Mouse (Mus musculus): ENCODE results near the gene 1110002E22Rik.
A peak's percentile ranks its signal among the peaks of the same experiment; 100 is the strongest.

1110002E22Rik gene

DNA sequence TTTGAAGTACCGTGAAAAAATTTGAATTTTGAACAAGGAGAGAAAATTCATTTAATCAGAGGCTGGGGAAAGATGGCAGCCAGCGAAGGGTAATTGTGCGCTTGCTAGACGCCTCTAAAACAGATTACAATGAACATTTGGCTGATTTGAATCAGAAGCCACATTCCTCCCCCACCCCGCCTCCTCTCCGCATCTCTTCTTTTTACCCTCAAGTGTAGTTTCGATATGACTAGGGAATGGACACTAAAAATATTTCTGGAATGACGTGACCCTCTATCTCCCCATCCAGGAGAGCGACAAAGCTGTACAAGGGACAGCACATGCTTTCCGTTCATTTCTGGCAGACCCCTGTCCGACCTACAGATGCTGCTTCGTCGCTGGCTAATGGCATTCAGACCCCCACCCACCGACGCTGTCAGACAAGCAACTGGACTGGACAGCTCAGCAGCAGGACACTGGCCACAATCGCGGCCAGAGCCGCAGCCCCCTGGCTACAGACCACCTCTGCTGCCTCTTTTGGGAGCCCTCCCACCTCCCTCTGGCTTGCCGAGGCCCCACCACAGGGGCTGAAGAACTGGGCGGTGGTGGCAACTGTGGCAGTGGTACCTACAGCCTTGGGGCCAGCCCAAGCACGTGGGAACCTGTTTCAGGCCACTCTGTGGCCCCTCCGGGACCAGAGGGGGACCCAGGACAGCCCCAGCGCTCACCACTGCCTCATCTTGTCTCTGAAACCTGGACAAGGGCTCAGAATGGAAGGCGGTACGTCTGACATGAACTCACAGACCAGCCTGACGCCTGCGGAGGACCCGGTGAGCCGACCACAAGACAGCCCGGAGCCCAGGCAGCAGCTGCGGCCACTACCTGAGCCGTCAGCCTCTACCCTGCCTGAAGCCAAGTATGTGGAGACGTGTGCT, at the start of gene 1110002E22Rik:
TSS of gene 1110002E22Rik (plus strand) at position 321 of the 914 bp plus-strand sequence.
- no peak for DNase-seq

DNA sequence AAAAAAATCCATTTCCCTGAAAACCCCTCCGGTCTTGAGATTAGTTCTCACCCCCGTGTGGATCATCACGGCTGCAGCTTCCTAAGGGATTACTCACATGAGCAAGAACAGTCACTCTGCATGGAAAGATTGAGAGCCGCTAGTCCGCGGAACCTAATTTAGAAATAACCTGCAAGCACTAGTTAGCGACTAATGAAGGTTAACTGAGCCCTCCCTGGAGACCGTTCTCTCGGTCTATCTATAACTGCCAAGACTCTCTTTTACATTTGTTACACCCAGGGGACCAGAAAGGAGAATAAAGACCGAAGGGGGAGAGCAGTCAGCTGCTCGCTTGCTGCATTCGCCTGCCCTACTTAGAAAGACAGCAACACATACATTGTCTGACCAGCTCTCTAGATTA, 48.0 kb upstream of the 1110002E22Rik start:
- DNase-seq = no peak

DNA sequence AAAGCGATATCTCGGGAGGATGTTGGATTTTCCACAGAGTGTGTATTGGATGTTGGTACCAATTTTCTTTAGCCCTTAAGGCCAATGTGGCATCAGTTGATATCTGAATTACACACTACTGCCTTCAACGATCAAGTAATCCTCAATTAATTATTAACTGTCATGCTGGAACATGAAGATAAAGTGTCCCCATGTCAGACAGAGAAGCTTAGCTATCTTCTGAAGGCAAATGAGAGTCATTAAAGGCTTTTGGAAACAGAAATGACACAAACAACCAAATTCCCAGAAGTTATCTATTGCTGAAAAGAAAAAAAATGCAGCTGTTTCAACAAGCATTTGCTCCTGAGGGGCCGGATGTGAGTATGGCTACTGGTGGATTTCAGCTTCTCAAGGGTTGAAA, 42.8 kb upstream of the 1110002E22Rik start:
- no peak for DNase-seq

DNA sequence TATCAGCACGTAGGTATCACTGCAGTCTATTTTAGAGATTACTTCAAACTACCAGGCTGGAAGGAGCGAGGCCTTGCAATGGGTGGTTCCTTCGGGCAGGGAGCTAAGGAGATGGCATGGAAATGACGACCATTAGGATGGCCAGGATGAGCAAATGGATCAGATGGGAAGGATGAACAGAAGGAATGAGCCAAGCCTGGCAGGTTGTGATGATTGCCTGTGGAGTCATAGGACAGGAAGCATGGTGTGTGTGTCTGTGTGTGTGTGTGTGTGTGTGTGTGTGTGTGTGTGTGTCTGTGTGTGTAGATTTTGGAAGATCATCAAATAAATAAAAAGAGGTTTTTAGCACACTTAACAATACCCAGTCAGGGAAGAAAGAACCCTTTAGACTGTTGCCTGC, 42.2 kb upstream of the 1110002E22Rik start:
- DNase-seq = no peak

DNA sequence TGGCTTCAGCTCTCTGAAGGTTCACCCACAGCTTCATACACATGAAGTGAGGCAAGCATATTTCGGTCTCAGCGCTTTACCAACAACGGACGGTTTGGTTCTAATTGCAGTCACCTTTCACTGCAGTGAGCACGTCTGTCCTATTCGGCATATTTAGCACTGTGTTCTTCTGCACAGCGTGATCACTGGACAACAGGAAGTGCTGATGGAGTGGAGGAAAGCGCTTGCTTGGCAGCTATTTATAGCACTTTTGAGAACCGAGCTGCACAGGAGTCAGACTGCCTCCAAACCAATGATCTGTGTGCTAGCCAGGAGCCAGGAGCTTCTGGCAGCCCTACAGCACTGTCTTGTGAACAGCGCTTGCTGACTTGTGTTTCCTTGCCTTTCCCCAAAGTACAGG, 38.6 kb upstream of the 1110002E22Rik start:
- DNase-seq = peak; percentile 3

DNA sequence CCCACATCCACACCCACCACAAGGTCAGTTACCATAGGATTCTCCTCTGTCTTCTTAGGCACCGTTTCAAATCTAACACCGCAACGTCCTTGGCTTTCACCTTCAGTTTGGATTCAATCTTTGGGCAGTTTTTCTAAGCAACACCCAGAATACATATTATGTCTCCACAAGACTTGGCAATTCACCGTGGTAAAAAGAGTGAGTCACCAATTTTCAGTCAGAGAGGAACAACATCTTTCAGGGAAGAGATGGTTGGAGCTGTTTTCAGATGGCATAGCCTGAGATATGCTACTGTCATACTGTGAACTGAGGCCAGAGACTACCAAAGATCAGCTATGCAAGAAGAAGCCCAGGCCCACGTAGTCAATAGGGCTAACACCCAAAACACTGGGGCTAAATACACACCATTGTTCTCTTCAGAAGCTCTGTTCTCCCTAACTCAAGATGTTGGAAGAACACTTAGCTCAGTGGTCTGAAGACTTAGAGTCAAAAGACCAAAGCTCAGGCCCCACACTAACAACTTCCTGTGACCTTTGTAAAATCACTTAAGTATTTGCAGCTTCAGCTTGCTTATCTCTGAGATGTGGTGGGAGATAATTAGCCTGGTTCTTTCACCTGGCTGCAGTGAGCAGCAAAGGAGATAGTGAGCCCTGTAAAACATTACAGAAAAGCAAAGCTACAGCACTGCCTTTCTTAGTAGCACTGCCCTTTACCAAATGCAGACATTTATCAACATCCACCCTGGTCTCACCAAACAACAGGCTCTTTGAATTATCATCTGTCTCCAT, 37.1 kb upstream of the 1110002E22Rik start:
- DNase-seq = no peak

DNA sequence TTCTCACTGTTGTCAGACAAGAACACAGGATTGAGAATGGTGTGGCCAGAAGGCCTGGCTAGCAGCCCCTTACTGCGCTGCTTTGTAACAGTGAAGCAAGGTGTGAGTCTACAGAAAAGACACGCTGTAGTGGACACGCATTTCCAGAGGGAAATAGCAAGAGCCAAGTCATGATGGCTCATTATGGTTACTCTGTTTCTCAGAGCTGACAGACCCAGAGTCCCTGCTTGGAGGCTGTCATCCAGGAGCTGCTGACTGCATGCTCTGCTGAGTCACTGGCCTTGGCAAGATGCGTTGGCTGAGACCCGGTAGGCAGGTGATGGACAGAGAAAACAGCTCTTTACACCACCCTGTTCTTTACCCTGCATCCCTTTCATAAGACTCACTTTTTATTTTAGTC, 35.5 kb upstream of the 1110002E22Rik start:
- no peak for DNase-seq

DNA sequence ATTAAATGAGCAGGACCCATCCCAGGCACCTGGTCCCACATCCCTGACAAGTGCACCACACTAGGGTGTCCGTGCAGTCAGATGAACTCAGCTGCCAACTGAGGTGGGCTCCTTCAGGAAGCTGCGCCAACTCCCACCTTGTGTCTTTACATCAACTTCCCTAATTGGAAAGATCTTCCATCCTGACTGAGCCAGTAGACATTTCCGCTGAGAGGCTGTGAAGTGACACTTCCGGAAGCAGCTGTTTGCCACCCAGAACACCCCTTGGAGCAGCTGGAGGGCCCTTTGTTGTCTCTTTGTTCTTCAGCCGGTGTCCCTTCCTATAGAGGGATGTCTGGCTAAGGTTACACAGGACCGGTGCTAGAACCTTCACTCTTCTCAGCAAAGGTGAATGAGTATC, 34.3 kb upstream of the 1110002E22Rik start:
- DNase-seq = no peak

DNA sequence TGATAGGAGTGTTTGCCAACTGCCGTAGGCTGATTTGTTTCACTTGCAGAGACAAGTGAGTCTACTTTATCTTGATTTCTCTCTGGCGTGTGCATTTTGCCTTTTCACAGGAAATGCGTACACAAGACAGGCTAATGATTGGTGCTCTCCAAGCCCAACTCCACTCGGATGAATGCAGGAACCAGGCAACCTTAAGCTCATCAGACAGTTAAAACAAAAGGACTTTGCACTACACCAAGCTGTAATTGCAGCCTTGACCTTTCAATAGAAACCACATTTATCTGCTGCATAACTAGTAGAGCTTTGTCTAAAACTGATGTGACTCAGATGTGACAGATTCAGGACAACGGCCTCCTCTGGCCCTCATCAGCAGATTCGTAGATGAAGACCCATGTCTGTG, 30.9 kb upstream of the 1110002E22Rik start:
- no peak for DNase-seq

DNA sequence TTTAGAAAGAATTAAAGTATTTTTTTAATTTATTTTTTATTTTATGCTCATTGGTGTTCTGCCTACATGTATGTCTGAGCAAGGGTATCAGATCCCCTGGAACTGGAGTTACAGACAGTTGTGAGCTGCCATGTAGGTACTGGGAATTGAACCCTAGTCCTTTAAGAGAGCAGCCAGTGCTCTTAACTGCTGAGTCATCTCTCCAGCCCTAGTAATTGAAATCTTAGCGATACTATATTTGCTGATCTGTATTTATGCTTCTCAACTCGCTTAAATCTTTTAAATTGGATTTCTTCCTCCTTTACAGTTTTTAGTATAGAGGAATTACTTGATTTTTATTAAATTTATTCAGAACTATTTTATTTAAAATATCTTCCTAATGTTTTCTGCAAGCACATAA, 23.9 kb upstream of the 1110002E22Rik start:
- DNase-seq = no peak

DNA sequence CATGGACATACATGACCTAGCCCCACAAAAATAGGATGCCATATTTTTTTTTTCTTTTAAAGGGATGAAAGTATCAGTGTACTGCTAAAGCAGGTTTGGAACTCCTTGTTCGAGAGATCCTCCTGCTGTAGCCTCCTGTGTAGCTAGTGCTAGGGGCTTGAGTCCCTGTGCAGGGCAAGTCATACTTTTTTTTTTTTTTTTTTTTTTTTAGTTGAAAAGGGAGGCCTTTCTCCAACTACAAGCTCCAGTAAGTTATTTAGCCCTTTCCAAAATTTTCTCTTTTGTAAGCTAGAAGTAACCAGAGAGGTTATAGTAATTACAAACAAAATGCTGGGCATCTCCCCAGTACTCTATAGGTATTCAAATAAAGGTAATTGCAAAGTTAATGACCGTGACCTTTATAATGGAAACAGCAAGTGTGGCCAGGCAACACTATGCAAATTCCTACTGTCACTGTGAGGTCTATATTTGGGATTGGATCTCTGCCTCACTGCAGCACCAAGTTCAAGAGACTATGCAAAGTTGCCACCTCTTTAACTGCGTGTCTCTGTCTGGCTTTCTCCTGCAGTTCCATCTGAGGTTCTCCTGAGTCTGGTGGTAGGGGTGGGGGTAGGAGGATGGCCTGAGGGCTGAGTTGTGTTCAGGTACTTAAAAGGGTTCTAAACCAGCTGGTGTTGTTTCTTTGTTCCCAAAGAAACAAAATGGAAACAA, 23.1 kb upstream of the 1110002E22Rik start:
- no peak for DNase-seq

DNA sequence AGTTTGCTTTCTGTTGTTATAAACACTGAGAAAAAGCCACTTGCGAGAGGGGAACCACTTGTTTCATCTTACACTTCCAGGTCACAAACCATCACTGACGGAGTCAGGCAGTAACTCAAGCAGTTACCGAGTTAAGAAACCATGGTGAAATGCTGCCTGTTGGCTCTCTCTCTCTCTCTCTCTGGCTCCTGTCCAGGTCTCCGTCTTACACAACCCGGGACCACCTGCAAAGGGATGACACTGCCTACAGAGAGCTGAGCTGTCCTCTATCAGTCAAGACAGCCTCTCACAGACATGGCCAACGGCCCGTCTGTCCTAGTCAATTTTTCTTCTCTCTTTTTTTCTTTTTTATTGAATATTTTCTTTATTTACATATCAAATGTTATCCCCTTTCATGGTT, 21.5 kb upstream of the 1110002E22Rik start:
- no peak for DNase-seq

DNA sequence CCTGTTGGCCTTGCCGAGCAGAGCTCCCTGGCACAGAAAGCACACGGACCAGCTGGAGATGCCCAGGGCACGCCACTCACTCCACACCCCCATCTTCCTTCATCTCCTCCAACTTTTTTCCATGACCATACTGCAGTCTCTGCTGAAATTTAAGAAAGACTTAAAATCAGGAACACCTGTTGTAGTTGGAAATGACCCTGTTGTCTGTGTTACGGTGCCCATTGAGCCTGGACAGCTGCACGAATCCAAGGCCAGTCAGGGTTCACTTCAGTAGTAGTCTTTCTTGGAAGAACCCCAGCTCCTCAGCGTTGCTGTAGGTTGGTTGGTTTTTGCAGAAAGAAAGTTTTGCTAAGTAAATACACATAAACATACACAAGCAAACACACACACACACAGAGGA, 15.3 kb upstream of the 1110002E22Rik start:
- no peak for DNase-seq

DNA sequence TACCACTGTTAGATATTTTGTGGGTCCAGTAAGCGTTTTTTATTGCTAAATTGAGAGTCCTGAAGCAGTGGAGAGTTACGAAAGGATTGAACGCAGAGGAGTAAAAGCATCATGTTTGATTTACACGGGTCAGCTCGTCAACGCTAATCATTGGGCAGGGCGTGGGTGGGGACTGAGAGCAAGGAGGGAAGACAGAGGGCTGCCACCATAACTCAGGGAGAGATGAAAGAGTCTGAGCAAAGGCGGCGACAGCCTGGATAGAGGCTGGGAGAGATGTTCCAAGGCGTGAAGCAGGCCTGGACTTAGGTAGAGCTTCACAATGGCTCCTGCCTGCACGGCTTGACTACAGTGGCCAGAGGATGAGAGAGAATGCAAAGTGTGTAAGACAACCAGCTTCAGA, 14.1 kb upstream of the 1110002E22Rik start:
- no peak for DNase-seq

DNA sequence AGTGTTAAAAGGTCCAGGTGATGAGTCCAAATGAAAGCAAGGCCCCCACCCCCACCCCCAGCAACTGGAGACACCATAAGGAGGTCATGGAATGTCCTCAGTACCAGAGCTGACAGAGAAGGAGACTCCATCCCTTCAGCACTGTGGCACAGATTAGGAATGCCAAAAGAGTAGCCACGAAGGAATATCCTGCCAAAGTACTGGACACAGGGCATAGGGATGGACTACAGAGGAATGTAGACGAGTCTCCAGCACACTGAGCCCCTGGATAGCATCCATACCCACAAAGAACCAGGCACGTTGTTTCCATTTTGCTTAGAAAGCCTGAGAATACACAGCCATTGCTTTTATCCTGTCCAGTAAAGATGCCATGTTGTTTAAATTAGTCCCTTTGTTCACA, 13.4 kb upstream of the 1110002E22Rik start:
- no peak for DNase-seq

DNA sequence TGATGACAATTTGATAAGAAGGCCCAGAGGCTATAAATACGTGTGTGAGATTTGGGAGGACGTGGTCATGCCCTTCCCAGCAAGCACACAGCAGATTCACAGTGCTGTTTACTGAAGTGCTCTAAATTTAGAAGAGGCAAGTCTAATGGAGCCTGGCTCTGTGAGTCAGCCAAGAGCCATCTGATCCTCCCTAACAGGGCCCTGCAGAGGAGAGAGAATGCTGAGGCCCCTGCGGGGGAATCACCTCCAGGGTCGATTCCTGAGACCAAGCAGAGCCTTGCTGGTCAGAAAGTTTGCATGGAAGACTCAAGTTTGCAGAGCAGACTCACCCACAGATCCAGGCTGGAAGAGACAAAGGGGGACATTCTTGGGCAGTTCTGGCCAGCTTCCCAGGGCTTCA, 10.9 kb upstream of the 1110002E22Rik start:
- no peak for DNase-seq

DNA sequence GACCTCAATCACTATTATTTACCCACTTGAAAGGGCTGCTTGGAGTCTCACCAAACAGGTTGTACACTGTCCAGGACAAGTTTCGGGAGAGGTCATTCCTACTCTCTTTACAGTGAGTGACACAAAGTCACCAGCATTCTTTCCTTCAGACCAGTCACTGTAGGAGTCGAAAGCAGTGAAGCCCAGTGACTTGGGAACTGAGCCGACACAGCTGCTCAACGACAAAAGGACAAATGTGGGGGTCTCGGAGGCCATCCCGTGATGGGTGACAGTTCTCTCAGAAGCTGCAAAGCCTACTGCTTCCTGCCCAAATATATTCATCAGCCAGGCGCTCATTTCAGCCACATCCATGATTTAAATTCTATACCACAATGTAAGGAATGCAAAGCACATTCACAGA, 7.9 kb upstream of the 1110002E22Rik start:
- DNase-seq = no peak

DNA sequence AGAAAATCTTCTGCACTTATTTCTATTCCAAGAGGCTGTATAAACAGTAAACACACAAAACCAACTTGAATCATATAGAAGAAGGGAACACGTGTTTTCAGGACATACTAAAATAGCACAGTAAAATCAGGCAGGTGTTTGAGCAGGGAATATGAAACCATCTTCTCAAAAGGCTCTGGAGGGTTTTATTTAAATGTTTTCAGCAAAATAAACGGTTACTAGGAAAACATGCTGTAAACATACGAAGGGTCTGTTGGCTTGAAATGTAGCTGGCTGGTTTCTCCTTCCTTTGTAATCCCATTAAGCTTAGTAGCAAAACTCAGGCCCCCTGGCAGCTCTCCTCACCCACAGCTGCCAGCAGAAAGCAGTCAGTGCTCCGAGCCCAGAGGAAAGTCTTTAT, 6.6 kb upstream of the 1110002E22Rik start:
- no peak for DNase-seq

DNA sequence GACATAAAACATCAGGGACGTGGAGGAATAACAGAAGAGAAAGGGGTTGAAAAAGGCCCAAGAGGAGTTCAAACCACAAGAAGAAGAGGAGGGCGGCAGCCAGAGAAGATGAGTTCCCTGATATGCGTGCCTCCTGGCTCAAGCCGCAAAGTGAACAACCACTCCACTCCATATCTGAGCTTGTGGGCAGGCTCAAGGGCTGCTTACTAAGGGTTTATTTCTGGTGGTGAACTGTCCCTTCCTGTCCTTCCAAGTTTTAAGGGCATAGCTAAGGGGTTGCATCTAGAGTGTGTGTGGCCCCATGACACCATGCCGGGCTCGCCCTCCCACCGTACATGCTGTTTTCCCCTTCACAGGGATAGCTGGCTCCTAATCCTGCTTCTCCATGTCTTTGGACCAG, 4.4 kb upstream of the 1110002E22Rik start:
- no peak for DNase-seq

DNA sequence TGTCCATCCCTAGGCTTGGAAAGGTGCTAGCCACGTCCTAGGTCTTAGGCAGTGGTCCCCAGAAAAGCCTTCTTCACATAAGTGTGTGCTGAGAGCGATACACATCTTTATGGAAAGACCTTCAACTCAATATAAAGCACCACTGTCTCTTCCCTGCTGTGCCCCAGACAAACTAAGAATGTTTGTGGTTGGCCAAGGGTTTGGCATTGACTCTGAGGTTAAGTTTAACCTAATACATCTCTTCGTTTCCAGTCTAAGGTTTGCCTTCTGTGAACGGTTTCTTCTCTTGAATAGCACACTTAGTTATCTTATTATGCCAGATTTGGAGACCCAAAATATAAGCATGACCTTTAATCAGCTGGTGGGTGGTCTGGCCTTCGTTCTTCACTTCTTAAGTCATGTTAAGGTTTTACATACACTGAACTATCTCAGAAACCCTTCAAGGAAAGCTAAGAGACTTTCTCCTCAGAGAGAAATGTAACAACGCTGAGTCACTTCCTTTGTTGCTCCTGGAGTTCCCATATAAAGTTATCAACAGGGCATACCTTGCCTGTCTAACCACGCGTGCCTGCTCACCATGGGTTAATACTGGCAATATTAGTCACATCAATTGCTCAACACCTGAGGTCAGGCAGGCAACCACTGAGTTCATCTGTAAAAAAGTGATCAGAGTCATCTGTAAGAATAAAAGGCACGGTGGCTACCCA, 3.5 kb upstream of the 1110002E22Rik start:
- DNase-seq = no peak

DNA sequence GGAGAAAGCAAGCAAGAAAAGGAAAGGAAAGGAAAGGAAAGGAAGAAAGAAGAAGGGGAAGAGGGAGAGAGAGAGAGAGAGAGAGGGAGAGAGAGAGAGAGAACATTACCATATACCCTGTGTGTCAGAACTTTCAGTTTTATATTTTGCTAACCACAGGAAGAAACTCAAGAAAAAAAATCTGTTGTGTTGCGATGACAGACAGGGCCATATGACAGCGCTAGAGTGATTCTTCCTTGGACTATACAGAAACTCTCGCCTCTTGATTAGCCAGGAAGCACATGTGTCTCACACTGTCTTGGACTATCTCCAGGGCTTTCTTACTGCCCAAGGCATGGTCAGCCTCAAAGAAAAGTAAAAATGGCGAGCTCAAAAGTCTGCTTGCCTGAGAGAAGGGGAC, 2.2 kb upstream of the 1110002E22Rik start:
- no peak for DNase-seq

DNA sequence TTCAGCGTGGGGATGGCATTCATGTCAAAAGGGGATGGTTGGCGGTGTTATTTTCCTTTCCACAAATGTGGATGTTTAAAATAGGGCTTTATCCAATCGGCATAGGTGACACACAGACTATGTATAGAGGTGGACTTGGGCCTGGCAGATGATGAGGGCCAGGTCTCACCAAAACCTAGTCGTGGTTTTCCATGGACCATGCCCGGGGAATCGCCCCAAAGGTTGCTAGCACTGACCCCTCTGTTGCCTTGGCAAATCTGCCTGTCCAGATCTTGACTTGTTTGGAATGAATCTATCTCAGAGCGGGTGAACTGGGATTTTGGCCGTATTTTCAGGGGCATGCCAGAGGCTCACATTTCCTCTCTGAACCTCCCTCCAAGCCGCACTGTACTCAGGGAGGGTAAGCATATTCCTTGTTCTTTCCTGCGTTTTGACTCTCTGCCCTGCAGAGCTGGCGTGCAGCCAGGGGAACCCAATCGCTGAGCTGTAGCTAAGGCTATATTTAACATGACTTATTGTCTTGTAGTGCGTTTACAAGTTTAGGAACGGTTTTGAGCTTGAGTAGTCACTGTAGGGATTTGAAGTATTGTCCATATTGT, 1.0 kb upstream of the 1110002E22Rik start:
- DNase-seq = peak; percentile 52

All from lung, postnatal 14 days (tissue).